Mouse (Mus musculus) kidney, postnatal 4 days (tissue): ENCODE measurements around the gene Gm20388.

Experiments
- DNase-seq, 2 experiments: peaks; one replicate each; pipeline ENCODE4 v3.0.0; 2021; ENCODE audit warnings: mixed read lengths in 2 of 2

Gm20388 gene

GRCm38 (mm10) chr8:120131158-120131557, 220.5 kb downstream of the Gm20388 start:
- no peak for DNase-seq

- peak; percentile 48 to 52 for DNase-seq
Measured at GRCm38 (mm10) chr8:120133169-120133568, 222.5 kb downstream of the Gm20388 start.

- no peak for DNase-seq
Measured at GRCm38 (mm10) chr8:120135687-120136086, 225.0 kb downstream of the Gm20388 start.

GRCm38 (mm10) chr8:120136618-120137017, 226.0 kb downstream of the Gm20388 start:
- DNase-seq: no peak

- no peak for DNase-seq
Measured at GRCm38 (mm10) chr8:120138958-120139357, 228.3 kb downstream of the Gm20388 start.

- DNase-seq: no peak
Measured at GRCm38 (mm10) chr8:120140769-120141168, 230.1 kb downstream of the Gm20388 start.

- no peak for DNase-seq
Measured at GRCm38 (mm10) chr8:120143911-120144651, 233.4 kb downstream of the Gm20388 start.

- DNase-seq: no peak
Measured at GRCm38 (mm10) chr8:120144652-120145301, 234.1 kb downstream of the Gm20388 start.

- no peak for DNase-seq
Measured at GRCm38 (mm10) chr8:120146051-120146450, 235.4 kb downstream of the Gm20388 start.

GRCm38 (mm10) chr8:120150028-120150427, 239.4 kb downstream of the Gm20388 start:
- no peak for DNase-seq

GRCm38 (mm10) chr8:120151151-120151550, 240.5 kb downstream of the Gm20388 start:
- DNase-seq: no peak

- peak in 1 of 2 experiments; percentile 36 for DNase-seq
Measured at GRCm38 (mm10) chr8:120152636-120153035, 242.0 kb downstream of the Gm20388 start.

GRCm38 (mm10) chr8:120160366-120160765, 249.7 kb downstream of the Gm20388 start:
- DNase-seq: no peak

GRCm38 (mm10) chr8:120161658-120162403, 251.2 kb downstream of the Gm20388 start:
- DNase-seq: no peak

- DNase-seq: no peak
Measured at GRCm38 (mm10) chr8:120162404-120162752, 251.7 kb downstream of the Gm20388 start.

GRCm38 (mm10) chr8:120163376-120163775, 252.7 kb downstream of the Gm20388 start:
- no peak for DNase-seq

- DNase-seq: no peak
Measured at GRCm38 (mm10) chr8:120164026-120164425, 253.4 kb downstream of the Gm20388 start.

- no peak for DNase-seq
Measured at GRCm38 (mm10) chr8:120167136-120167535, 256.5 kb downstream of the Gm20388 start.

- DNase-seq: peak; percentile 36 to 50
Measured at GRCm38 (mm10) chr8:120167821-120168220, 257.2 kb downstream of the Gm20388 start.

- peak; percentile 30 to 52 for DNase-seq
Measured at GRCm38 (mm10) chr8:120169119-120169518, 258.5 kb downstream of the Gm20388 start.

- DNase-seq: no peak
Measured at GRCm38 (mm10) chr8:120173195-120173594, 262.6 kb downstream of the Gm20388 start.

GRCm38 (mm10) chr8:120174606-120175005, 264.0 kb downstream of the Gm20388 start:
- DNase-seq: no peak

- DNase-seq: no peak
Measured at GRCm38 (mm10) chr8:120176605-120177004, 266.0 kb downstream of the Gm20388 start.
